Mouse (Mus musculus) neutrophil, adult 59 days (primary cell): ENCODE measurements around the gene B3galt1. TPM values are rescaled to one million over a fixed set of nuclear protein-coding genes. Genes with fewer than 3 reads are reported as not detected.

ENCODE experiments used
- total RNA-seq, 2 experiments: library from RNA; stranded (reverse); gene quantifications; 1 replicate in 1 of 2; 2 replicates in 1 of 2; pipeline ENCODE4 v1.2.4; 2023

The B3galt1 gene
- not detected for total RNA-seq

GRCm38 (mm10) chr2:67565480-67566331 lies at the start of gene B3galt1:
B3galt1 (plus strand) TSS chr2:67565871.

Other genes with a start within 250 kb of the B3galt1 start
- not detected for gene Gm21830, start 152.1 kb upstream of the B3galt1 start, total RNA-seq
- gene Gm26727, start 132.7 kb upstream of the B3galt1 start, total RNA-seq = not detected
- gene Xirp2, start 119.9 kb upstream of the B3galt1 start, total RNA-seq = under 1 TPM; 0.02 to 0.04 TPM